In the genomic region with DNA sequence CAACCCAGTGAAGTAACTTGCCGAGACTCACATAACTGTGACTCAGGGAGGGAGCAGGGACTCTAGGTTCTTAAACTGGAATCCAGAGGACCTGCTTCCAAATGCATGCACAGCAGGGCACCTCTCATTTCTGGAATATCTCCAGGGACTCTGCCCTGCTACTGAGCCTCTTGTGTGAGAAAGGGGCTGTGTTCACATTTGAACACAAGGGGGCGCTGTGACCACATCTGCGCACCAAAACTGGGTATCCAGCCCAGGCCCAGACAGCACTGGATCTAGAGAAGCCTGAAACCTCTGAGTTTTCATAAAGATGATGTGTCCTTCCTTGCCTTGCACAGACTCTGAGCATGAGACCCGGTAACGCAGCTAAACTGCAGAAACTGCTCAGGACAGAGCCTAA, we compare ENCODE assay signal across 9 mouse cellular contexts. TPM values are rescaled to one million over a fixed set of nuclear protein-coding genes. Genes with fewer than 3 reads are reported as not detected.
DNase-seq lines count a peak whose midpoint lies in the region; ATAC-seq lines count a peak whose summit lies in the region.
"Had no signal": no experiment of that assay in that cellular context is flagged by ENCODE, and none has a peak within 500 bp of the region (broad histone marks: within the 10 kb centered on the region; RNA-seq: fewer than 3 reads in every experiment).

No protein-coding gene starts in this region.

- H3K4me1 ChIP-seq in forebrain, embryonic 10.5 days = no peaks in the 10 kb centered on the region
- H3K4me1 ChIP-seq in forebrain, embryonic 16.5 days (replicated peaks; ENCODE audit: control insufficient read depth, insufficient read depth, low read length) = no peaks in the 10 kb centered on the region
- no peaks in the 10 kb centered on the region for H3K4me1 ChIP-seq in hindbrain, embryonic 11.5 days (replicated peaks; ENCODE audit: control insufficient read depth, insufficient read depth, low read length)
- peaks cover 4% of the 10 kb centered on the region; the same call in 1 of the 2 replicates for H3K4me1 ChIP-seq in midbrain, embryonic 10.5 days
- H3K4me1 ChIP-seq: limb, embryonic 13.5 days had no signal

- no peak for ATAC-seq in forebrain, embryonic 16.5 days
- peak; percentile 81 for ATAC-seq in common myeloid progenitor, adult 5-6 weeks (replicated peaks; ENCODE audit: low read depth, poor library complexity, severe bottlenecking)
- peak; percentile 31; the same call in 1 of the 2 replicates for ATAC-seq in hindbrain, embryonic 11.5 days (ENCODE audit: low FRiP score)

- peaks cover 27% of the 10 kb centered on the region for H3K36me3 ChIP-seq in forebrain, embryonic 10.5 days (replicated peaks)
- peaks cover 25% of the 10 kb centered on the region for H3K36me3 ChIP-seq in forebrain, embryonic 16.5 days (ENCODE audit: control insufficient read depth, insufficient read depth)
- peaks cover 17% of the 10 kb centered on the region for H3K36me3 ChIP-seq in hindbrain, embryonic 11.5 days (ENCODE audit: control insufficient read depth, insufficient read depth, low read length)
- peaks cover 26% of the 10 kb centered on the region for H3K36me3 ChIP-seq in midbrain, embryonic 10.5 days

- no peak overlapping the region for H3K4me3 ChIP-seq in forebrain, embryonic 10.5 days
- H3K4me3 ChIP-seq in forebrain, embryonic 16.5 days (replicated peaks; ENCODE audit: low read length) = no peak overlapping the region
- H3K4me3 ChIP-seq in hindbrain, embryonic 11.5 days (ENCODE audit: low read depth, low read length) = no peak overlapping the region
- no peak overlapping the region for H3K4me3 ChIP-seq in midbrain, embryonic 10.5 days
- H3K4me3 ChIP-seq: limb, embryonic 13.5 days had no signal

- 20% methylated on average over 5 of the region's 5 CpGs for WGBS in forebrain, embryonic 10.5 days
- WGBS in forebrain, embryonic 16.5 days = 21% methylated on average over 5 of the region's 5 CpGs
- 27% methylated on average over 5 of the region's 5 CpGs for WGBS in hindbrain, embryonic 11.5 days
- WGBS in midbrain, embryonic 10.5 days = 17% methylated on average over 5 of the region's 5 CpGs

- no peak overlapping the region for H3K9ac ChIP-seq in forebrain, embryonic 16.5 days (replicated peaks; ENCODE audit: low read depth, low read length)
- no peak overlapping the region for H3K9ac ChIP-seq in hindbrain, embryonic 11.5 days (ENCODE audit: low read depth, low read length)
- H3K9ac ChIP-seq: limb, embryonic 13.5 days had no signal

- peak; percentile 71 for DNase-seq in forebrain, embryonic 10.5 days (ENCODE audit: extremely low spot score, low spot score)
- peak; percentile 54 for DNase-seq in Muller cell, postnatal 12 days (ENCODE audit: inconsistent ontology term)
- peak; percentile 78 for DNase-seq in hindbrain, embryonic 11.5 days (ENCODE audit: low spot score)
- peak; percentile 52 to 76 for DNase-seq in layer of hippocampus, postnatal 25 days (ENCODE audit: extremely low spot score in 1 of 2, low spot score in 1 of 2)
- DNase-seq in midbrain, embryonic 10.5 days (ENCODE audit: low spot score) = peak; percentile 68
- DNase-seq in right cerebral cortex, postnatal 4 days = peak; percentile 73

- H3K27ac ChIP-seq in forebrain, embryonic 10.5 days = no peak overlapping the region
- no peak overlapping the region for H3K27ac ChIP-seq in forebrain, embryonic 16.5 days (ENCODE audit: low read length)
- no peak overlapping the region for H3K27ac ChIP-seq in hindbrain, embryonic 11.5 days (ENCODE audit: low read depth, low read length)
- H3K27ac ChIP-seq in midbrain, embryonic 10.5 days (replicated peaks) = no peak overlapping the region
- H3K27ac ChIP-seq: limb, embryonic 13.5 days had no signal

- H3K4me2 ChIP-seq in forebrain, embryonic 16.5 days (ENCODE audit: low read length) = no peak overlapping the region
- H3K4me2 ChIP-seq in hindbrain, embryonic 11.5 days (replicated peaks; ENCODE audit: low read depth, low read length) = no peak overlapping the region
- H3K4me2 ChIP-seq: limb, embryonic 13.5 days had no signal

- H3K27me3 ChIP-seq in forebrain, embryonic 10.5 days (ENCODE audit: poor library complexity, severe bottlenecking) = no peaks in the 10 kb centered on the region
- no peaks in the 10 kb centered on the region for H3K27me3 ChIP-seq in forebrain, embryonic 16.5 days (replicated peaks; ENCODE audit: control insufficient read depth, insufficient read depth, low read length)
- no peaks in the 10 kb centered on the region for H3K27me3 ChIP-seq in hindbrain, embryonic 11.5 days (ENCODE audit: control insufficient read depth, insufficient read depth, low read length)
- no peaks in the 10 kb centered on the region for H3K27me3 ChIP-seq in midbrain, embryonic 10.5 days (ENCODE audit: low read depth, poor library complexity, severe bottlenecking)
- H3K27me3 ChIP-seq: limb, embryonic 13.5 days had no signal

- peaks cover 16% of the 10 kb centered on the region; the same call in 1 of the 2 replicates for H3K9me3 ChIP-seq in forebrain, embryonic 10.5 days
- no peaks in the 10 kb centered on the region for H3K9me3 ChIP-seq in forebrain, embryonic 16.5 days (ENCODE audit: control insufficient read depth, low read length)
- H3K9me3 ChIP-seq in hindbrain, embryonic 11.5 days (ENCODE audit: control insufficient read depth, low read length) = no peaks in the 10 kb centered on the region
- peaks cover 11% of the 10 kb centered on the region; the same call in 1 of the 2 replicates for H3K9me3 ChIP-seq in midbrain, embryonic 10.5 days (replicated peaks)

RNA-seq across cellular contexts. Expression of a gene that starts 9.1 kb away (rescaled TPM):
- 15.7 and 18.4 TPM in 2 replicates for polyA plus RNA-seq in forebrain, embryonic 10.5 days (2016; fragmentation: Nextera tagmentation; extraction: Ambion mirVana)
- 29.3 and 31.9 TPM in 2 replicates for polyA plus RNA-seq in forebrain, embryonic 16.5 days (2015; fragmentation: Nextera tagmentation; extraction: Ambion mirVana)
- total RNA-seq in common myeloid progenitor, adult 5-6 weeks (2017) = 8.1 and 9.3 TPM in 2 replicates
- polyA plus RNA-seq in hindbrain, embryonic 11.5 days (2014; fragmentation: Nextera tagmentation; extraction: Ambion mirVana) = 9.0 and 9.7 TPM in 2 replicates
- 10 to 100 TPM in 1 of 2 experiments, 1 to 10 TPM in 1; 8.8 to 11.6 TPM for total RNA-seq in layer of hippocampus, postnatal 25 days (2021)
- polyA plus RNA-seq in midbrain, embryonic 10.5 days (2016; fragmentation: Nextera tagmentation; extraction: Ambion mirVana) = 17.4 and 17.5 TPM in 2 replicates

RNA-seq across cellular contexts. Expression of a gene that starts 9.3 kb away (rescaled TPM):
- polyA plus RNA-seq in forebrain, embryonic 10.5 days (2016; fragmentation: Nextera tagmentation; extraction: Ambion mirVana) = not detected in 2 replicates
- polyA plus RNA-seq in forebrain, embryonic 16.5 days (2015; fragmentation: Nextera tagmentation; extraction: Ambion mirVana) = not detected in 2 replicates
- not detected in 2 replicates for total RNA-seq in common myeloid progenitor, adult 5-6 weeks (2017)
- polyA plus RNA-seq in hindbrain, embryonic 11.5 days (2014; fragmentation: Nextera tagmentation; extraction: Ambion mirVana) = not detected in 2 replicates
- total RNA-seq in layer of hippocampus, postnatal 25 days (2021) = not detected
- polyA plus RNA-seq in midbrain, embryonic 10.5 days (2016; fragmentation: Nextera tagmentation; extraction: Ambion mirVana) = not detected in 2 replicates
- polyA plus RNA-seq: limb, embryonic 13.5 days had no signal

RNA-seq across cellular contexts. Expression of a gene that starts 21.0 kb away (rescaled TPM):
- polyA plus RNA-seq in forebrain, embryonic 10.5 days (2016; fragmentation: Nextera tagmentation; extraction: Ambion mirVana) = 0.21 and 0.22 TPM in 2 replicates
- polyA plus RNA-seq in forebrain, embryonic 16.5 days (2015; fragmentation: Nextera tagmentation; extraction: Ambion mirVana) = 0.12 and 0.29 TPM in 2 replicates
- 0.64 and 0.82 TPM in 2 replicates for total RNA-seq in common myeloid progenitor, adult 5-6 weeks (2017)
- 0.42 and 0.46 TPM in 2 replicates for polyA plus RNA-seq in hindbrain, embryonic 11.5 days (2014; fragmentation: Nextera tagmentation; extraction: Ambion mirVana)
- under 1 TPM; 0.45 to 0.98 TPM for total RNA-seq in layer of hippocampus, postnatal 25 days (2021)
- polyA plus RNA-seq in midbrain, embryonic 10.5 days (2016; fragmentation: Nextera tagmentation; extraction: Ambion mirVana) = 0.16 and 0.66 TPM in 2 replicates

RNA-seq across cellular contexts. Expression of a gene that starts 31.4 kb away (rescaled TPM):
- polyA plus RNA-seq in forebrain, embryonic 10.5 days (2016; fragmentation: Nextera tagmentation; extraction: Ambion mirVana) = 0.29 and 0.64 TPM in 2 replicates
- not detected in 2 replicates for polyA plus RNA-seq in forebrain, embryonic 16.5 days (2015; fragmentation: Nextera tagmentation; extraction: Ambion mirVana)
- total RNA-seq in common myeloid progenitor, adult 5-6 weeks (2017) = not detected in 2 replicates
- 0.13 TPM in 1 of 2 replicates, not detected in the other for polyA plus RNA-seq in hindbrain, embryonic 11.5 days (2014; fragmentation: Nextera tagmentation; extraction: Ambion mirVana)
- total RNA-seq in layer of hippocampus, postnatal 25 days (2021) = not detected
- 0.21 and 0.33 TPM in 2 replicates for polyA plus RNA-seq in midbrain, embryonic 10.5 days (2016; fragmentation: Nextera tagmentation; extraction: Ambion mirVana)

RNA-seq across cellular contexts. Expression of a gene that starts 46.5 kb away (rescaled TPM):
- not detected in 2 replicates for polyA plus RNA-seq in forebrain, embryonic 10.5 days (2016; fragmentation: Nextera tagmentation; extraction: Ambion mirVana)
- not detected in 2 replicates for polyA plus RNA-seq in forebrain, embryonic 16.5 days (2015; fragmentation: Nextera tagmentation; extraction: Ambion mirVana)
- total RNA-seq in common myeloid progenitor, adult 5-6 weeks (2017) = not detected in 2 replicates
- not detected in 2 replicates for polyA plus RNA-seq in hindbrain, embryonic 11.5 days (2014; fragmentation: Nextera tagmentation; extraction: Ambion mirVana)
- under 1 TPM in 1 of 2 experiments, not detected in 1; 0.12 TPM for total RNA-seq in layer of hippocampus, postnatal 25 days (2021)
- polyA plus RNA-seq in midbrain, embryonic 10.5 days (2016; fragmentation: Nextera tagmentation; extraction: Ambion mirVana) = not detected in 2 replicates
- polyA plus RNA-seq: limb, embryonic 13.5 days had no signal
